Comparison of ENCODE assay signal across 8 mouse cellular contexts in the genomic region with DNA sequence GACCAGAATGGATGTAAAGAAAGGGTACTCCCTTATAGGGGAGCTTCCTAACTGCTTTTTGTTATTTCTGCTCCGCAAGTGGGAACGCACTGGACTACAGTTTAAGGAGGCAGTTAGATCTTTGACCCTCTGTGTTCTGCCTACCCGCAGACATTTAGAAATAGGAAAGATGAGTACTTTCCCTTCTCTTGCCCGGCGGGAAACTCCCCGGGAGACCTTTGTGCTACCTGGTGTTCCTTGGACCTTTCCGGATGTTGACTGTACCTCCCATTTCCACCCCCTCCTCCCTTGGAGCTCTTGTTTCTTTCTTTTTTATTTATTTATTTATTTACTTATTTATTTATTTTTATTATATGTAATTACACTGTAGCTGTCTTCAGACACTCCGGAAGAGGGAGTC. TPM values are rescaled to one million over a fixed set of nuclear protein-coding genes. Genes with fewer than 3 reads are reported as not detected.
DNase-seq lines count a peak whose midpoint lies in the region; ATAC-seq lines count a peak whose summit lies in the region.

No protein-coding gene starts in this region.

- no peaks in the 10 kb centered on the region for H3K36me3 ChIP-seq in heart, embryonic 13.5 days
- no peaks in the 10 kb centered on the region for H3K36me3 ChIP-seq in embryonic facial prominence, embryonic 11.5 days (replicated peaks; ENCODE audit: control insufficient read depth, insufficient read depth, low read depth, low read length)
- no peaks in the 10 kb centered on the region for H3K36me3 ChIP-seq in midbrain, embryonic 15.5 days (replicated peaks)

- no peak for ATAC-seq in heart, embryonic 13.5 days (ENCODE audit: extremely low read depth, insufficient number of reproducible peaks, low FRiP score, low TSS enrichment)
- ATAC-seq in embryonic facial prominence, embryonic 11.5 days (replicated peaks; ENCODE audit: insufficient number of reproducible peaks, low FRiP score, low TSS enrichment, low read depth) = no peak
- ATAC-seq in midbrain, embryonic 15.5 days (replicated peaks) = no peak

- 16% methylated on average over 8 of the region's 8 CpGs for WGBS in heart, embryonic 13.5 days
- WGBS in embryonic facial prominence, embryonic 11.5 days = 13% methylated on average over 8 of the region's 8 CpGs
- WGBS in midbrain, embryonic 15.5 days = 11% methylated on average over 8 of the region's 8 CpGs

- H3K9ac ChIP-seq in heart, embryonic 13.5 days = peak overlapping the region; percentile 84; the same call in 1 of the 2 replicates
- H3K9ac ChIP-seq in embryonic facial prominence, embryonic 11.5 days (replicated peaks; ENCODE audit: low read length) = no peak overlapping the region; the same call in 1 of the 2 replicates
- H3K9ac ChIP-seq in midbrain, embryonic 15.5 days = peak overlapping the region; percentile 67

- no peaks in the 10 kb centered on the region for H3K9me3 ChIP-seq in heart, embryonic 13.5 days
- H3K9me3 ChIP-seq in embryonic facial prominence, embryonic 11.5 days (replicated peaks; ENCODE audit: control insufficient read depth, low read length) = no peaks in the 10 kb centered on the region
- no peaks in the 10 kb centered on the region for H3K9me3 ChIP-seq in midbrain, embryonic 15.5 days

- peak overlapping the region; percentile 79 for H3K4me3 ChIP-seq in heart, embryonic 13.5 days
- H3K4me3 ChIP-seq in embryonic facial prominence, embryonic 11.5 days (ENCODE audit: low read depth, low read length) = peak overlapping the region; percentile 65
- peak overlapping the region; percentile 75 for H3K4me3 ChIP-seq in midbrain, embryonic 15.5 days

- peaks cover 100% of the 10 kb centered on the region for H3K27me3 ChIP-seq in heart, embryonic 13.5 days (replicated peaks)
- H3K27me3 ChIP-seq in embryonic facial prominence, embryonic 11.5 days (ENCODE audit: control insufficient read depth, insufficient read depth, low read length) = peaks cover 48% of the 10 kb centered on the region
- peaks cover 42% of the 10 kb centered on the region for H3K27me3 ChIP-seq in midbrain, embryonic 15.5 days (replicated peaks)

- peaks cover 13% of the 10 kb centered on the region for H3K4me1 ChIP-seq in heart, embryonic 13.5 days
- 0 out of 2 replicates have a peak, but pooled peaks cover 2% of the 10 kb centered on the region for H3K4me1 ChIP-seq in embryonic facial prominence, embryonic 11.5 days (ENCODE audit: control insufficient read depth, insufficient read depth, low read length)
- peaks cover 6% of the 10 kb centered on the region for H3K4me1 ChIP-seq in midbrain, embryonic 15.5 days

- H3K4me2 ChIP-seq in heart, embryonic 13.5 days = peak overlapping the region; percentile 98
- peak overlapping the region; percentile 99 for H3K4me2 ChIP-seq in embryonic facial prominence, embryonic 11.5 days (ENCODE audit: low read depth, low read length)
- H3K4me2 ChIP-seq in midbrain, embryonic 15.5 days = peak overlapping the region; percentile 75

- no peak overlapping the region for H3K27ac ChIP-seq in heart, embryonic 13.5 days (replicated peaks)
- H3K27ac ChIP-seq in embryonic facial prominence, embryonic 11.5 days (replicated peaks; ENCODE audit: low read depth, low read length) = no peak overlapping the region
- H3K27ac ChIP-seq in midbrain, embryonic 15.5 days = no peak overlapping the region

- no peak for DNase-seq in heart, postnatal 4 days
- DNase-seq in embryonic facial prominence, embryonic 11.5 days (ENCODE audit: low spot score) = no peak
- peak; percentile 80 to 82 for DNase-seq in kidney, adult 8-10 months
- no peak for DNase-seq in adrenal gland, postnatal 10 days
- no peak for DNase-seq in thymus, postnatal 0 days (ENCODE audit: low spot score)
- no peak for DNase-seq in cerebellum, postnatal 10 days

RNA-seq across cellular contexts. Expression of a gene that starts 1.0 kb away (rescaled TPM):
- 0.80 and 0.94 TPM in 2 replicates for polyA plus RNA-seq in heart, embryonic 13.5 days (2015; fragmentation: Nextera tagmentation; extraction: Ambion mirVana)
- total RNA-seq in heart, postnatal 4 days (2021) = 1 to 10 TPM; 1.4 to 1.7 TPM
- 0.48 and 0.92 TPM in 2 replicates for polyA plus RNA-seq in embryonic facial prominence, embryonic 11.5 days (2014; fragmentation: Nextera tagmentation; extraction: Ambion mirVana)
- polyA plus RNA-seq in midbrain, embryonic 15.5 days (2015; fragmentation: Nextera tagmentation; extraction: Ambion mirVana) = 4.0 and 4.6 TPM in 2 replicates
- 1 to 10 TPM; 4.2 to 4.9 TPM for total RNA-seq in adrenal gland, postnatal 10 days (2021)
- 2.2 and 2.4 TPM in 2 replicates for polyA plus RNA-seq in thymus, postnatal 0 days (2015; fragmentation: Nextera tagmentation; extraction: Ambion mirVana)

RNA-seq across cellular contexts. Expression of a gene that starts 9.2 kb away (rescaled TPM):
- polyA plus RNA-seq in heart, embryonic 13.5 days (2015; fragmentation: Nextera tagmentation; extraction: Ambion mirVana) = 217 and 237 TPM in 2 replicates
- total RNA-seq in heart, postnatal 4 days (2021) = 10 to 100 TPM; 92.7 to 94.3 TPM
- polyA plus RNA-seq in embryonic facial prominence, embryonic 11.5 days (2014; fragmentation: Nextera tagmentation; extraction: Ambion mirVana) = 250 and 261 TPM in 2 replicates
- 172 and 179 TPM in 2 replicates for polyA plus RNA-seq in midbrain, embryonic 15.5 days (2015; fragmentation: Nextera tagmentation; extraction: Ambion mirVana)
- 100 to 1,000 TPM; 100 to 101 TPM for total RNA-seq in adrenal gland, postnatal 10 days (2021)
- 158 and 161 TPM in 2 replicates for polyA plus RNA-seq in thymus, postnatal 0 days (2015; fragmentation: Nextera tagmentation; extraction: Ambion mirVana)

RNA-seq across cellular contexts. Expression of a gene that starts 18.7 kb away (rescaled TPM):
- polyA plus RNA-seq in heart, embryonic 13.5 days (2015; fragmentation: Nextera tagmentation; extraction: Ambion mirVana) = 77.4 and 87.2 TPM in 2 replicates
- 10 to 100 TPM; 10.3 to 10.8 TPM for total RNA-seq in heart, postnatal 4 days (2021)
- 91.2 and 104 TPM in 2 replicates for polyA plus RNA-seq in embryonic facial prominence, embryonic 11.5 days (2014; fragmentation: Nextera tagmentation; extraction: Ambion mirVana)
- polyA plus RNA-seq in midbrain, embryonic 15.5 days (2015; fragmentation: Nextera tagmentation; extraction: Ambion mirVana) = 24.7 and 25.1 TPM in 2 replicates
- 1 to 10 TPM; 4.5 to 6.5 TPM for total RNA-seq in adrenal gland, postnatal 10 days (2021)
- 41.9 and 46.1 TPM in 2 replicates for polyA plus RNA-seq in thymus, postnatal 0 days (2015; fragmentation: Nextera tagmentation; extraction: Ambion mirVana)

RNA-seq across cellular contexts. Expression of a gene that starts 23.9 kb away (rescaled TPM):
- polyA plus RNA-seq in heart, embryonic 13.5 days (2015; fragmentation: Nextera tagmentation; extraction: Ambion mirVana) = 34.4 and 34.6 TPM in 2 replicates
- total RNA-seq in heart, postnatal 4 days (2021) = 10 to 100 TPM; 14.6 to 17.0 TPM
- polyA plus RNA-seq in embryonic facial prominence, embryonic 11.5 days (2014; fragmentation: Nextera tagmentation; extraction: Ambion mirVana) = 18.8 and 19.0 TPM in 2 replicates
- 34.2 and 36.3 TPM in 2 replicates for polyA plus RNA-seq in midbrain, embryonic 15.5 days (2015; fragmentation: Nextera tagmentation; extraction: Ambion mirVana)
- 10 to 100 TPM; 50.4 to 63.7 TPM for total RNA-seq in adrenal gland, postnatal 10 days (2021)
- polyA plus RNA-seq in thymus, postnatal 0 days (2015; fragmentation: Nextera tagmentation; extraction: Ambion mirVana) = 11.4 and 13.1 TPM in 2 replicates

RNA-seq across cellular contexts. Expression of a gene that starts 24.4 kb away (rescaled TPM):
- 4.1 and 4.4 TPM in 2 replicates for polyA plus RNA-seq in heart, embryonic 13.5 days (2015; fragmentation: Nextera tagmentation; extraction: Ambion mirVana)
- 10 to 100 TPM; 28.3 to 28.4 TPM for total RNA-seq in heart, postnatal 4 days (2021)
- 12.8 and 17.9 TPM in 2 replicates for polyA plus RNA-seq in embryonic facial prominence, embryonic 11.5 days (2014; fragmentation: Nextera tagmentation; extraction: Ambion mirVana)
- polyA plus RNA-seq in midbrain, embryonic 15.5 days (2015; fragmentation: Nextera tagmentation; extraction: Ambion mirVana) = 23.5 and 27.8 TPM in 2 replicates
- total RNA-seq in adrenal gland, postnatal 10 days (2021) = 10 to 100 TPM; 35.0 to 38.9 TPM
- polyA plus RNA-seq in thymus, postnatal 0 days (2015; fragmentation: Nextera tagmentation; extraction: Ambion mirVana) = 14.4 and 22.8 TPM in 2 replicates

Comparison
In these comparisons a context has a peak if more than half of its experiments do, and no peak if none do; other contexts are left out.
1. DNase-seq: peak in kidney, adult 8-10 months (2 of 2); none in heart, postnatal 4 days (single experiment), embryonic facial prominence, embryonic 11.5 days (single experiment), adrenal gland, postnatal 10 days (single experiment), thymus, postnatal 0 days (single experiment) and cerebellum, postnatal 10 days (0 of 2).
2. Peak in every context shown above with its lines, with median percentiles within 50 percentile points of each other: H3K4me2 ChIP-seq and H3K4me3 ChIP-seq.